Mouse (Mus musculus) olfactory bulb, adult 2 months (tissue): ENCODE measurements around the gene Ctf2.

Experiments
- CTCF ChIP-seq: fragments of 200-500 bp; IDR thresholded peaks from 2 replicates; pipeline ENCODE4 v1.5.1; 2012; ENCODE audit warnings: low read depth, mild to moderate bottlenecking, low read length, moderate library complexity; ENCODE audit not compliant: insufficient read depth
- POLR2A ChIP-seq: fragments of 200-500 bp; IDR thresholded peaks from 2 replicates; pipeline ENCODE4 v1.6.1; 2012; ENCODE audit warnings: mild to moderate bottlenecking, low read depth, low read length, moderate library complexity; ENCODE audit not compliant: insufficient read depth

- TF ChIP-seq CTCF, result no peak
- TF ChIP-seq POLR2A, result no peak
Measured at GRCm38 (mm10) chr7:127680541-127680940, 51.4 kb downstream of the Ctf2 start.
